Mouse (Mus musculus) CD8-positive naive resting alpha-beta T cell, adult 2 months (primary cell): ENCODE measurements around the gene Csnk1d.

Source experiments
- DNase-seq, 2 experiments: peaks; one replicate each; pipeline ENCODE4 v3.0.0; 2022; ENCODE audit warnings: low read depth in 2 of 2, low spot score in 2 of 2

The Csnk1d gene

GRCm38 (mm10) chr11:120913796-120914195, 77.3 kb downstream of the Csnk1d start:
- no peak for DNase-seq
